Mouse (Mus musculus) thymus, adult 18-20 months (tissue): ENCODE measurements at regions not wholly inside any gene's neighbourhood (a gene's known extent, or its start where the extent isn't known, plus 50 kb on each side); places are given as distances from the start of the nearest gene placed in this dataset.

ENCODE experiments used
- DNase-seq, 2 experiments: peaks; one replicate each; pipeline ENCODE4 v3.0.0; 2022; ENCODE audit warnings: mixed read lengths in 2 of 2

DNA sequence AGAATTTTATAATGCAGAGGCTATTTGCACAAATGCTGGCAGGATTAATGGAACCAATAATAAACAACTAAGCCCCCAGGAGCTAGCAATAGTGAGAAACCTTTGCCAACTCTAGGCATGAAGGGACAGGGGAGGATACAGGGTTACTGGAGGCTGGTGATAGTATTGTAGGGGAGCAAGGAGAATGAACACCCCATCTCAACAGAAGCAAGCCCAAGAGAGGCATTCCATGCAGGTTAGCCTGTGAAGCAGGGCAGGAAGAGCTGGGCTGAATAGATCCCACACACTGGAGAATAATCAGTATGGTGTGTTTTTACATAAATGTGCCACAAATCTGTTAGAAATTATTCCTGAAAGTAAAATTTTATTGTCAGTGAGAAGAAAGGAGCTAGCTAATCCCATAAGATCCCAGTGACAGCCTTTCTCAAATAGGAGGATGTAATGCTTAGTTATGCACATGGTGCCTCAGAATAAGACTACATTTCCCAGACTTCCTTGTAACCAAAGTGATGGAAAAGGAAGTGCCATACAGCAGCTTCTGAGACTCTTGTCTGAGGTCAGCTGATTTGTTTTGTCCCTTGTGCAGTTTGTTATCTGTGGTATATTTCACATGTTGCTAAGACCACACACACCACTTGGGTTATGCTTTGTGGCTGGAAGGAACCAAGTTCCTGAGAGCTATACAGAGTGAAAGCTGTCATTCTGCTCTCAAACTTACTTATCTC lies 111.1 kb downstream of the Ccdc71l start:
- no peak for DNase-seq

- DNase-seq, result no peak
These were observed 125.7 kb downstream of the Ccdc71l start for GRCm38 (mm10) chr12:32504196-32504595.

- no peak for DNase-seq
These were observed 130.2 kb downstream of the Ccdc71l start for GRCm38 (mm10) chr12:32508671-32509070.

DNA sequence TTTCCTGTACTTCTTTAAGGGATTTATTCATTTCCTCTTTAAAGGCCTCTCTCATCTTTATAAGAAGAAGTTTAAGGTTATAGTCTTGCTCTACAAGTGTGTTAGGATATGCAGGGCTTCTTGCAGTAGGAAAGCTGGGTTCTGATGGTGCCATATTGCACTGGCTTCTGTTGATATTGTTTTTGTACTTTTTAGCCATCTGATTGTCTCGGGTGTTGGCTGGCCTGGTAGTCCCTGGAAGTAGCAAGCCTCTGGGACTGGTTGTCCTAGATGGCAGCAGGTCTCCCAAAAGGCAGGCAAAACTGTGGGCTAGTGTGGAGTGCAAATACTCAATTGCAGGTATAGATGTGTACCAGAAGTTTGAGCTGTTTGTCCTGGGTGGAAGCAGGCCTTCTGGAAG lies 147.1 kb downstream of the Ccdc71l start:
- no peak for DNase-seq

DNA sequence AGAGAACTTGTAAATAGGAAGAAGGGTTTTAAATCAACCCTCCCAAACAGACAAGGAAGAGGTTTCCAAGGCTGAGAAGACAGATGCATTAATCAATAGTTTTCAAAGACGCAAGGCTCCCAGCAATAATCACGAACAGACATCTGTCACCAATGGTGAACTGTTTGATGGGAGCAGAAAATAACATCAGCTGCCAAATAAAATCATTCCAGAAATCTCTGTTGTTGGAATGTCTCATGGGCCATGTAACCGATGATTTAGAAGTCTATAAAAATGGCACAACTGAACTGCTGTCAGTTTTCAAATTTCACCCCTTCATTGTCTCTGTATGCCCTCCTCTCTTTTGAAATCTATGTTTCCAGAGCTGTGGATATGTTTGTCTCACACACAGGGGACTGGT lies 152.7 kb downstream of the Ccdc71l start:
- DNase-seq, result no peak

DNA sequence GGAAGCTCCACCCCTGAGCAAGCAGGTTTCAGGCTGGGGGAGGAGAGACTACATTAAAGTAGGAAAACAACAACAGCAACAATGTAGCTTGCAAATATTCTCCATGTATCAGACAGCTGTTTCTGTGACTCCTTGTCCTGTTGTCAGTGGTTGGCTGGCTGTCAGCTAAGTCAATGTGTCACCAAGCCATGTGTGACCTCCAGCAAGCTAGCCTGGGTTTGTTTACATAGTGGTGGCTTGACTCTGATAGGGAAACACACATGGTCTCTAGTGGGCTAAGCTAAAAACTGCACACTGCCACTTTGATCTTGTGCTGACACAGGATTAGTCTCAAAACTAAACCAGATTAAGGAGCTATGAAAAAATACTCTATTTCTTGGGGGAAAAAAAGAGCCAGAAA lies 155.1 kb downstream of the Ccdc71l start:
- DNase-seq, result no peak

DNA sequence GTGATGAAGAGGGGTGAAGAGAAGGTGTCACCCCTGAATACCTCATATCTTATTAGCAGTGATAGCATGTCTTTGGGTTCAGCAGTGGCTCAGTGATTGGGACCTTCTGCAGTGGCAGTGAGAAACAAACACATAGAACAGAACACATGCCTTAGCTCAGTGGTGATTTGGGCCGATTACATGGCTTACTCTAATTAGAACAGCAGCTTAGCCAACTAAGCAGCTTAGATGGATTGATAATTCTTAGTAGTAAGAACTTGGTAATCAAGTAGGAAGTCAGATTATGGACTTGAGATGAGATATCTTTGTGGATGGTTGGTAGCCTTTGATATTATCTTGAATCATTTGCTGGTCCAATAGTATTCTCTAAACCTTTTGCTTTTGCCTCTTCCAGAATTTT lies 167.0 kb downstream of the Ccdc71l start:
- no peak for DNase-seq

- no peak for DNase-seq
These were observed 167.9 kb downstream of the Ccdc71l start for GRCm38 (mm10) chr12:32546356-32546755.

DNA sequence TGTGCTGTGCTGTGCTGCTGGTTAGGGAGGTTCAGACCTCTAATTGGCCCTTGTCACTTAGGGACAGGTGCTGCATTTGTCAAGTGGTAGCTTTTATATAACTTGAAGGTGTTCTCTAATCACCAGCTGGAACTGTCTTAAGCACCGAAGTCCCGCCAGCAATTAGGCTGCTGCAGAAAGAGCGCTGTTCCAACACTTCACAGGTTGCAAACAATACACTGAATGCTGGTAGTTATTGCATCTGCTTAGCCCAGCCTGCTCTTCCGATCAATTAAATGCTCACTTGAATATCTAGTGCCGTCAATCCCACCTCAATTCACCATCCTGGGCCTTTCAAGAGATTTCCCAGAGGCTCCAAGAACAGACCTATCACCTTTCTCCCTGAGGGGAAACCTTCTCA lies 175.3 kb downstream of the Ccdc71l start:
- no peak for DNase-seq

- no peak for DNase-seq
These were observed 189.3 kb downstream of the Ccdc71l start for GRCm38 (mm10) chr12:32567777-32568176.

- no peak for DNase-seq
These were observed 202.8 kb downstream of the Ccdc71l start for GRCm38 (mm10) chr12:32581304-32581703.

DNA sequence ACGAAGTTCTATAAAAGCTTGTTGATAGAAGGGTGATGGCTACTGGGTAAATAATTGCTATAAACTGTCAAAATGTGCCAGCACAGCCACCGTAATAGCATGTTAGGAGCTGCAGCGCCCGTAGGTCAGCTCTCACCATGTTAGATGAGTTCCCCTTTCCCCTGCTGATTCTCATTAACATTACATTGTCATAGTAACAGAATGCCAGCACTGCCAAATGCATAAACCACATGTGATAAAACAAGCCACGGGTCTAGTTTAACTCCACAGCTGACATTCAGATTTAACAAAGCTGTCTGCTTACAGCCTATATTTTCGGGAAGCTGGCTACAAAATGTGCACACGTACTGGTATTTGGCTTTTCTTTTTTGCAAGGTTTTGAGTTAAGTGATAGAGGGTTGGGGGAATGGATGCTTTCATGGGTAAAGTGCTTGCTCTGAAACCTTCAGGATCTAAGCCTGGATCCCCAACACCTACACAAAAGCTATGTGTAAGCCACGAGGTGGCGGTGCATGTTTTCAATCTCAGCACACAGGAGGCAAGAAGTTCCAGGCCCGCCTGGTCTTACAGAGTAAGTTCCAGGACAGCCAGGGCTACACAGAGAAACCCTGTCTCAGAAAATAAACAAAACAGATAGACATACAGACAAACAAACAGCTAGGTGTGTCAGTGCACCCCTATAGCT lies 217.1 kb upstream of the Nampt start:
- no peak for DNase-seq

DNA sequence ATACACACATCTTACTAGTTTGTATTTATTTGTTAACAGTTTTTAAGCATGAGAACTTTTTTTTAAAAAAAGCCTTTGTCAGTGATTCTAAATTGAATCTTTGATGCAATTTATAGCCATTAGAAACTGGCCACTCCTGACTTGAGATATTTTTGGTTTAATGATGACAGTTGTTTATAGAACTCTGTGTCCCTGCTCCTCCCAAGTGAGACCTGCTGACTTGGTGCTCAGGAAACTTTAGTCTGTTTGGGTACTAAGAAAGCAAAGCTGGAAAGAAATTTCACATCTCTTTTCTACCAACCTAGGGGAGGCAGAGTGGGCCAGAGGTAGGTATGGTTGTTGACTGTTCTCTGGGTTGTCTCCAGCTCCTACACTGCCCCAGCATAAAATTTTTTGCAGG lies 214.0 kb upstream of the Nampt start:
- no peak for DNase-seq

- no peak for DNase-seq
These were observed 204.3 kb upstream of the Nampt start for GRCm38 (mm10) chr12:32615000-32615399.

DNA sequence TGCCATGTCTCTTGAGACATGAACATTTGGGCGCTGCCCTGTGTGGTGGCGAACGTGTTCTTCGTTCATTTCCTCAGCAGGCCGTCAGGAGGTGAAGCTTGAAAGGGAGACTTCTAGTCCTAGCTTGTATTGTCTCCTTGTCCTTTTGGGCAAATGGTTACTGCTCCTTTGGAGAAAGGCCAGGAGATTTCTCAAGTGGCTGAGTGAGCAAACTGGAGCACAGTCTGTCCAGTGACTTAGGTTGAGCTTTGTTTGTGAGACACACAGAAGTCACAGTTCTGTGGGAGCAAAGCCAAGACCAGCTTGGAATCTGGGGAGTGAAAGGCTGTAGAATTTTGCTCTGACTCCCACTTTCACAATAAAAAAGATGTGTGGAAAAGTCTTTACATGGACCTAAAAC lies 203.3 kb upstream of the Nampt start:
- DNase-seq, result no peak

GRCm38 (mm10) chr12:32617031-32617430 lies 202.3 kb upstream of the Nampt start:
- DNase-seq, result no peak

- DNase-seq, result no peak
These were observed 199.5 kb upstream of the Nampt start for GRCm38 (mm10) chr12:32619830-32620229.

GRCm38 (mm10) chr12:32621739-32622138 lies 197.6 kb upstream of the Nampt start:
- no peak for DNase-seq

DNA sequence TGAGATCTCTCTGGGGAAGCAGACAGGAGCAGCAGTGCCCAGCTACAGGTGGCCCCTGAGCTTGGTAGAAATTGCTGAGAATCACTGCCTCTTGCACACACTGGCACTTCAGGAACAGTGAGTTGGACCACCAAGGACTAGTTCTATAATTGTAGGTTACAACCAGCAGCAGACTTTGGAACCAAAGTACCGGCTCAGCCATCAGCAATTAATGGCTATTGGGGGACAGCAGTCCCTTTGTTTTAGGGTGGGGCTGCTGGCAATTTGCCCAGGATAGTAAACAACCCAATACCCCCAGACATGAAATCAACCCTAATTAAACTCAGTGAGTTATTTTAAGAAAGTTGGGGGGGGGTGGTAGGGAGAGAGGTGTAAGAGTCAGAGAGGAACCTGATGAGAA lies 190.8 kb upstream of the Nampt start:
- no peak for DNase-seq

DNA sequence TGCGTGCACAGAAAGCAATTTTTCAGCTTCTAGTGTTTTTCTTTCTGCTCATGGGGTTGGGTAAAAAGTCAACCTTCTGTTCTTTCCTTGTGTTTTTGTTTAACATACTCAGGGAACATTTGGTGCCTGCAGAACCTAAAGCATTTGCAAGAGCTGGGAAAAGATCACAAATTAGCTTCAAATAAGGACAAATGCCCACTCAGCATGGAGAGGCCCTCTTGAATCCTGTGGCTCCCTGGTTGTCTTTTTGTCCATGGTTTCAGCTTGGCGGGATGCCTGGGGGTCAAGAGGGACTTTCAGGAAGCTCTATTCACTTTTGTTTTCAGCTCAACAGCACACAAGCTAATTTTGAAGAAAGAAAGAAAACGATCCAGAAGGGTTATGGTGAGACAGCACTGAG lies 186.4 kb upstream of the Nampt start:
- DNase-seq, result no peak

DNA sequence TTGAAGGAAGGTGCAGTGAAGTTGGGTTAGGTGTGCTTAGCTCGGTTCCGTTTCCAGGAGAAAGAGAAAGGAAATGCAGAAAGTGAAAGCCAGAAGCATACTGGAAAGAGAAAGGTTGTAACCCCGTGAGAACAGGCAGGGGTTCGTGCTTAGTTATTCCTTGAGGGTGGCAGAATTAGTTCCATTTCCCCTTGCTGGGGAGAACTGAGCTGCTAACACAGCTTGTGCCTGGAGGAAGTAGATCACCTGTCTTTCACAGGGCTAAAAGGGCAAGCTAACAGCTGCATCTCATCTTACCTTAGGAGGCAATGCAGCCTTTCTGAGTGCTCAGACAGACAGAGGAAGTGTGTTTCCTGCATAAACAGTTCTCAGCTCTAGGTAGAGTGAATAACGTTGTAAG lies 184.3 kb upstream of the Nampt start:
- DNase-seq, result peak in 1 of 2 experiments; percentile 16

DNA sequence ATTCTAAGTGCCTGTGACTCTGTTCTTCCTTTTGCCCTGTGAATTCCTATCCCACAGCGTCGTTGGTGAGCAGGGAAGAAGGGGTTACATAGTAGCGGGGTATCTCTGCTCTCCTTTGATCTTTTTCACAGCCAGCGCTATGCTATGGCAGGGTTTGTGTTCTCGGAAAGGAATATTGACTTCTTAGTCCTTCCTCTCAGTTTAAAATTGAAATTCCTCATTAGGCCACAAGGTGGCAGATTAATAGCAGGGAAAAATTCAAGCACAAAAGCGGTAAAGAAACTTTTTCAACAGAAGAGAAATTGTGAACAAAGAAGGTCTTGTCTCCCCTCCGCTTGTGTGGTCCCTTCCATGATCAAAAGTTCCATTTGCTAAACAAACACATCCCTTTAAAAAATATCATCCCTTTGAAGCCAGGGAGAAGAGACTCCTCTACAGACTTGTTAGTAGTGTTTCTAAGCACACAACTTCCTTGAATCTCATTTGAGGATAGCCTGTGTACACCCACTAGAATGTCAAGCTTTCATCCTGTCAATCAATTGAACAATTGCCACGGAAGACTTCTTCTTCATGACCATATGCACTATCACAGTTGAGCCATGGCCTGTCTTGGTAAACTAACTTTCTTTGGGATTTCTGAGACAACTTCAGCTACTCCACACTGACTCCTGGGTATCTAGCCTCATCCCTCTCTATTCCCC lies 181.8 kb upstream of the Nampt start:
- no peak for DNase-seq

GRCm38 (mm10) chr12:32640591-32640990 lies 178.8 kb upstream of the Nampt start:
- no peak for DNase-seq

- DNase-seq, result no peak
These were observed 176.9 kb upstream of the Nampt start for GRCm38 (mm10) chr12:32642493-32642892.
